Mouse (Mus musculus): ENCODE data around the gene Phldb2.

The Phldb2 gene

GRCm38 (mm10) chr16:45743591-45744144 lies 209.7 kb downstream of the Phldb2 start:
- in situ Hi-C loops (cut with MboI, MseI), result no loop called here

GRCm38 (mm10) chr16:45742615-45743476 lies 210.6 kb downstream of the Phldb2 start, which contains the start of gene Abhd10:
Gene Abhd10, minus strand, starts transcription at chr16:45742955.
- in situ Hi-C loops (cut with MboI, MseI), result no loop called here

GRCm38 (mm10) chr16:45737880-45738279 lies 215.5 kb downstream of the Phldb2 start:
- in situ Hi-C loops (cut with MboI, MseI), result no loop called here

GRCm38 (mm10) chr16:45736724-45737123 lies 216.7 kb downstream of the Phldb2 start:
- in situ Hi-C loops (cut with MboI, MseI), result no loop called here

GRCm38 (mm10) chr16:45729163-45729562 lies 224.2 kb downstream of the Phldb2 start:
- in situ Hi-C loops (cut with MboI, MseI), result no loop called here

GRCm38 (mm10) chr16:45724742-45725102 lies 228.7 kb downstream of the Phldb2 start:
- in situ Hi-C loops (cut with MboI, MseI), result no loop called here

- in situ Hi-C loops (cut with MboI, MseI), result no loop called here
Observed at GRCm38 (mm10) chr16:45724061-45724741, 229.2 kb downstream of the Phldb2 start, which contains the start of gene Tagln3. Gene Tagln3, minus strand, starts transcription at chr16:45724608.

GRCm38 (mm10) chr16:45723172-45723901 lies 230.1 kb downstream of the Phldb2 start:
- in situ Hi-C loops (cut with MboI, MseI), result no loop called here

- in situ Hi-C loops (cut with MboI, MseI), result no loop called here
Observed at GRCm38 (mm10) chr16:45722460-45722951, 230.9 kb downstream of the Phldb2 start.

- in situ Hi-C loops (cut with MboI, MseI), result no loop called here
Observed at GRCm38 (mm10) chr16:45720022-45720630, 233.3 kb downstream of the Phldb2 start.

GRCm38 (mm10) chr16:45718296-45718695 lies 235.1 kb downstream of the Phldb2 start:
- in situ Hi-C loops (cut with MboI, MseI), result no loop called here

GRCm38 (mm10) chr16:45714489-45715150 lies 238.8 kb downstream of the Phldb2 start:
- in situ Hi-C loops (cut with MboI, MseI), result no loop called here

- in situ Hi-C loops (cut with MboI, MseI), result no loop called here
Observed at GRCm38 (mm10) chr16:45713878-45714277, 239.5 kb downstream of the Phldb2 start.

GRCm38 (mm10) chr16:45713261-45713660 lies 240.1 kb downstream of the Phldb2 start:
- in situ Hi-C loops (cut with MboI, MseI), result no loop called here

GRCm38 (mm10) chr16:45711263-45711662 lies 242.1 kb downstream of the Phldb2 start:
- in situ Hi-C loops (cut with MboI, MseI), result no loop called here

- in situ Hi-C loops (cut with MboI, MseI), result no loop called here
Observed at GRCm38 (mm10) chr16:45699301-45699700, 254.1 kb downstream of the Phldb2 start.

GRCm38 (mm10) chr16:45697996-45698395 lies 255.4 kb downstream of the Phldb2 start:
- in situ Hi-C loops (cut with MboI, MseI), result no loop called here
